ENCODE assay signal across 22 mouse cellular contexts in the genomic region with DNA sequence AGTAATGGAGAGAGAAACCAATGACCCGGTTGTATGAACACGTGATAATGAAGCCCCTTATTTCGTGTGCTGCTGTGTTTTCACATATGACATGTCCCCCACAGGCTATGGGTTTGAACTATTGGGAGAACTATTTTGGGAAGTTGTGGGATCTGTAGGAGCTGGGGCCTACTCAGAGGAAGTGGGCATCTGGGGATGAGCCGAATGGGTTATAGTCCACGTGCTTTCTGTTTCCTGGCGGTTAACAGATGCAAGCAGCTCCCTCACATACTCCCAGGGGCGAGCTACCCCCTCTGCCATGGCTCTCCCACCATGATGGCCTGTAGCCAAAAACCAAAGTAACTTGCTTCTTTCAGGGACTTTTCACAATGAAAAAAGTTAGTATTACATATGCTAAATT.
"Had no signal": no experiment of that assay in that cellular context is flagged by ENCODE, and none has a peak within 500 bp of the region (broad histone marks: within the 10 kb centered on the region; RNA-seq: fewer than 3 reads in every experiment).

No protein-coding gene starts in this region.

- H3K4me1 ChIP-seq: liver, embryonic 13.5 days; liver, embryonic 15.5 days; lung, embryonic 15.5 days; midbrain, embryonic 10.5 days; neural tube, embryonic 15.5 days had no signal

- H3K36me3 ChIP-seq: liver, embryonic 13.5 days; liver, embryonic 15.5 days; lung, embryonic 15.5 days; midbrain, embryonic 10.5 days; neural tube, embryonic 13.5 days; neural tube, embryonic 15.5 days had no signal

- H3K27me3 ChIP-seq: liver, embryonic 13.5 days; liver, embryonic 15.5 days; lung, embryonic 15.5 days; neural tube, embryonic 15.5 days had no signal

- H3K9ac ChIP-seq: liver, embryonic 13.5 days; liver, embryonic 15.5 days; liver, postnatal 0 days; lung, embryonic 15.5 days; neural tube, embryonic 13.5 days; neural tube, embryonic 15.5 days had no signal

- H3K4me3 ChIP-seq: liver, embryonic 13.5 days; liver, embryonic 15.5 days; lung, embryonic 15.5 days; midbrain, embryonic 10.5 days; myocyte; neural tube, embryonic 13.5 days; neural tube, embryonic 15.5 days had no signal

- ATAC-seq: liver, postnatal 0 days; lung, postnatal 0 days; midbrain, embryonic 16.5 days had no signal

- H3K4me2 ChIP-seq: liver, embryonic 13.5 days; liver, embryonic 15.5 days; lung, embryonic 15.5 days; neural tube, embryonic 13.5 days; neural tube, embryonic 15.5 days had no signal

- DNase-seq: liver, embryonic 13.5 days; liver, postnatal 0 days; lung, adult 2 months; lung, postnatal 14 days; lung, postnatal 36 days; midbrain, embryonic 14.5 days; retina, postnatal 1 day; right cerebral cortex, postnatal 25 days; right cerebral cortex, postnatal 4 days; spleen, adult 18-20 months; thymus, adult 18-20 months; thymus, postnatal 14 days; thymus, postnatal 36 days had no signal

- H3K27ac ChIP-seq: liver, embryonic 13.5 days; liver, embryonic 15.5 days; lung, embryonic 15.5 days; macrophage; midbrain, embryonic 10.5 days; neural tube, embryonic 13.5 days; neural tube, embryonic 15.5 days had no signal

- H3K9me3 ChIP-seq: liver, embryonic 13.5 days; liver, embryonic 15.5 days; lung, embryonic 15.5 days; neural tube, embryonic 15.5 days had no signal
